Mouse (Mus musculus): ENCODE measurements around the gene Sorbs1. TPM values are rescaled to one million over a fixed set of nuclear protein-coding genes. Genes with fewer than 3 reads are reported as not detected.

The Sorbs1 gene
- polyA plus RNA-seq, 2 experiments = 11.3 to 31.0 TPM

- no peaks in the 10 kb centered on the region for H3K9me3 ChIP-seq (ENCODE audit: control insufficient read depth, low read length)
- H3K36me3 ChIP-seq (replicated peaks; ENCODE audit: control insufficient read depth, insufficient read depth, low read depth) = no peaks in the 10 kb centered on the region
- no peaks in the 10 kb centered on the region for H3K27me3 ChIP-seq (ENCODE audit: control insufficient read depth, insufficient read depth, low read length)
- no peak overlapping the region for H3K4me2 ChIP-seq (ENCODE audit: low read depth)
- no peak overlapping the region for H3K9ac ChIP-seq (replicated peaks)
- DNase-seq (ENCODE audit: low read depth in 3 of 3, low spot score in 3 of 3) (no peak), ATAC-seq (ENCODE audit: insufficient read depth) (no peak)
- H3K4me1 ChIP-seq (replicated peaks; ENCODE audit: control insufficient read depth in 2 of 2, insufficient read depth in 2 of 2, low read length in 1 of 2) = peaks cover 0 to 5% of the 10 kb centered on the region in 2 experiments; a peak in 3 of 4 replicates
- TF ChIP-seq CTCF (IDR thresholded peaks at IDR 0.05; ENCODE audit: low read depth) (no peak), EP300 (IDR thresholded peaks at IDR 0.05; ENCODE audit: low read depth) (no peak)
- no peak overlapping the region for H3K27ac ChIP-seq
- 54% methylated on average over 5 of the region's 5 CpGs for WGBS (ENCODE audit: insufficient replicate concordance)
- no peak overlapping the region for H3K4me3 ChIP-seq (ENCODE audit: insufficient read depth in 1 of 2, low read depth in 2 of 2, low read length in 2 of 2)
Measured at GRCm38 (mm10) chr19:40425326-40425725, 88.3 kb downstream of the Sorbs1 start.

- no peak for ATAC-seq (ENCODE audit: insufficient read depth)
Measured at GRCm38 (mm10) chr19:40421037-40421436, 92.5 kb downstream of the Sorbs1 start.

GRCm38 (mm10) chr19:40419315-40419714 is 94.3 kb downstream of the Sorbs1 start:
- H3K9me3 ChIP-seq (ENCODE audit: control insufficient read depth, low read length) = no peaks in the 10 kb centered on the region
- ATAC-seq (ENCODE audit: insufficient read depth) (no peak), DNase-seq (ENCODE audit: low read depth in 3 of 3, low spot score in 3 of 3) (no peak)
- H3K36me3 ChIP-seq (replicated peaks; ENCODE audit: control insufficient read depth, insufficient read depth, low read depth) = no peaks in the 10 kb centered on the region
- 67% methylated on average over 7 of the region's 7 CpGs for WGBS (ENCODE audit: insufficient replicate concordance)
- peaks cover 0 to 15% of the 10 kb centered on the region in 2 experiments; a peak in 2 of 4 replicates for H3K4me1 ChIP-seq (replicated peaks; ENCODE audit: control insufficient read depth in 2 of 2, insufficient read depth in 2 of 2, low read length in 1 of 2)
- TF ChIP-seq EP300 (IDR thresholded peaks at IDR 0.05; ENCODE audit: low read depth) = no peak
- TF ChIP-seq CTCF (IDR thresholded peaks at IDR 0.05; ENCODE audit: low read depth) = no peak
- H3K4me3 ChIP-seq (ENCODE audit: insufficient read depth in 1 of 2, low read depth in 2 of 2, low read length in 2 of 2) = no peak overlapping the region
- no peaks in the 10 kb centered on the region for H3K27me3 ChIP-seq (ENCODE audit: control insufficient read depth, insufficient read depth, low read length)
- no peak overlapping the region for H3K4me2 ChIP-seq (ENCODE audit: low read depth)
- H3K9ac ChIP-seq (replicated peaks) = no peak overlapping the region
- no peak overlapping the region for H3K27ac ChIP-seq

More at GRCm38 (mm10) chr19:40421037-40421436, 92.5 kb downstream of the Sorbs1 start:
- no peak overlapping the region for H3K4me3 ChIP-seq (ENCODE audit: insufficient read depth in 1 of 2, low read depth in 2 of 2, low read length in 2 of 2)
- no peak overlapping the region for H3K9ac ChIP-seq (replicated peaks)
- DNase-seq (ENCODE audit: low read depth in 3 of 3, low spot score in 3 of 3) = no peak
- no peaks in the 10 kb centered on the region for H3K9me3 ChIP-seq (ENCODE audit: control insufficient read depth, low read length)
- no peaks in the 10 kb centered on the region for H3K27me3 ChIP-seq (ENCODE audit: control insufficient read depth, insufficient read depth, low read length)
- no peak overlapping the region for H3K27ac ChIP-seq
- H3K4me1 ChIP-seq (replicated peaks; ENCODE audit: control insufficient read depth in 2 of 2, insufficient read depth in 2 of 2, low read length in 1 of 2) = peaks cover 0 to 6% of the 10 kb centered on the region in 2 experiments; a peak in 1 of 4 replicates
- WGBS (ENCODE audit: insufficient replicate concordance) = 84% methylated on average over 7 of the region's 7 CpGs
- no peak for TF ChIP-seq EP300 (IDR thresholded peaks at IDR 0.05; ENCODE audit: low read depth)
- TF ChIP-seq CTCF (IDR thresholded peaks at IDR 0.05; ENCODE audit: low read depth) = no peak
- H3K36me3 ChIP-seq (replicated peaks; ENCODE audit: control insufficient read depth, insufficient read depth, low read depth) = no peaks in the 10 kb centered on the region
- no peak overlapping the region for H3K4me2 ChIP-seq (ENCODE audit: low read depth)

GRCm38 (mm10) chr19:40417155-40417821 is 96.3 kb downstream of the Sorbs1 start:
- DNase-seq (ENCODE audit: low read depth in 3 of 3, low spot score in 3 of 3) (no peak), ATAC-seq (ENCODE audit: insufficient read depth) (no peak)
- TF ChIP-seq CTCF (IDR thresholded peaks at IDR 0.05; ENCODE audit: low read depth) = no peak
- TF ChIP-seq EP300 (IDR thresholded peaks at IDR 0.05; ENCODE audit: low read depth) = no peak

GRCm38 (mm10) chr19:40415725-40416124 is 97.9 kb downstream of the Sorbs1 start:
- H3K4me1 ChIP-seq (replicated peaks; ENCODE audit: control insufficient read depth in 2 of 2, insufficient read depth in 2 of 2, low read length in 1 of 2) = peaks cover 0 to 21% of the 10 kb centered on the region in 2 experiments; a peak in 3 of 4 replicates
- H3K9ac ChIP-seq (replicated peaks) = no peak overlapping the region
- no peaks in the 10 kb centered on the region for H3K9me3 ChIP-seq (ENCODE audit: control insufficient read depth, low read length)
- H3K27me3 ChIP-seq (ENCODE audit: control insufficient read depth, insufficient read depth, low read length) = no peaks in the 10 kb centered on the region
- 73% methylated on average over 1 of the region's 1 CpGs for WGBS (ENCODE audit: insufficient replicate concordance)
- H3K4me2 ChIP-seq (ENCODE audit: low read depth) = no peak overlapping the region
- no peak overlapping the region for H3K4me3 ChIP-seq (ENCODE audit: insufficient read depth in 1 of 2, low read depth in 2 of 2, low read length in 2 of 2)
- no peak for TF ChIP-seq CTCF (IDR thresholded peaks at IDR 0.05; ENCODE audit: low read depth)
- TF ChIP-seq EP300 (IDR thresholded peaks at IDR 0.05; ENCODE audit: low read depth) = no peak
- no peaks in the 10 kb centered on the region for H3K36me3 ChIP-seq (replicated peaks; ENCODE audit: control insufficient read depth, insufficient read depth, low read depth)
- ATAC-seq (ENCODE audit: insufficient read depth) (no peak), DNase-seq (ENCODE audit: low read depth in 3 of 3, low spot score in 3 of 3) (no peak)
- H3K27ac ChIP-seq = no peak overlapping the region

More at GRCm38 (mm10) chr19:40417155-40417821, 96.3 kb downstream of the Sorbs1 start:
- H3K4me1 ChIP-seq (replicated peaks; ENCODE audit: control insufficient read depth in 2 of 2, insufficient read depth in 2 of 2, low read length in 1 of 2) = peaks cover 0 to 19% of the 10 kb centered on the region in 2 experiments; a peak in 3 of 4 replicates
- H3K4me2 ChIP-seq (ENCODE audit: low read depth) = no peak overlapping the region
- 73% methylated on average over 8 of the region's 8 CpGs for WGBS (ENCODE audit: insufficient replicate concordance)
- no peak overlapping the region for H3K9ac ChIP-seq (replicated peaks)
- no peak overlapping the region for H3K27ac ChIP-seq
- H3K27me3 ChIP-seq (ENCODE audit: control insufficient read depth, insufficient read depth, low read length) = no peaks in the 10 kb centered on the region
- H3K9me3 ChIP-seq (ENCODE audit: control insufficient read depth, low read length) = no peaks in the 10 kb centered on the region
- no peaks in the 10 kb centered on the region for H3K36me3 ChIP-seq (replicated peaks; ENCODE audit: control insufficient read depth, insufficient read depth, low read depth)
- H3K4me3 ChIP-seq (ENCODE audit: insufficient read depth in 1 of 2, low read depth in 2 of 2, low read length in 2 of 2) = no peak overlapping the region

Measured in liver, embryonic 14.5 days (tissue).